Mouse (Mus musculus) erythroblast, embryonic 14.5 days (primary cell): ENCODE data around the gene Nfib. TPM values are rescaled to one million over a fixed set of nuclear protein-coding genes. Genes with fewer than 3 reads are reported as not detected.

Experiments
- H3K27me3 ChIP-seq: 2 replicates; pipeline ENCODE4 v1.6.1; 2012; ENCODE audit warnings: inconsistent platforms; ENCODE audit not compliant: control insufficient read depth
- H3K36me3 ChIP-seq: 2 replicates; pipeline ENCODE4 v1.6.1; 2012; ENCODE audit warnings: mild to moderate bottlenecking, inconsistent platforms; ENCODE audit not compliant: control insufficient read depth
- H3K4me1 ChIP-seq: 2 replicates; pipeline ENCODE4 v1.6.1; 2012; ENCODE audit warnings: inconsistent platforms; ENCODE audit not compliant: control insufficient read depth
- H3K4me3 ChIP-seq: replicated peaks from 2 replicates; pipeline ENCODE3; 2012; ENCODE audit warnings: moderate library complexity, mild to moderate bottlenecking, inconsistent platforms
- H3K9me3 ChIP-seq: 2 replicates; pipeline ENCODE4 v1.6.1; 2012; ENCODE audit warnings: low read length, inconsistent platforms, mixed read lengths; ENCODE audit not compliant: control insufficient read depth
- GATA1 ChIP-seq: IDR thresholded peaks from 2 replicates; pipeline ENCODE4 v1.6.1; 2012; ENCODE audit warnings: low read length, inconsistent platforms, mixed read lengths
- TAL1 ChIP-seq: IDR thresholded peaks from 3 replicates; pipeline ENCODE4 v1.6.1; 2012; ENCODE audit warnings: low read length, inconsistent platforms, mixed read lengths
- polyA plus RNA-seq: library from polyadenylated mRNA; stranded (reverse); fragments of >175 nt; gene quantifications from 2 replicates; pipeline ENCODE4 v1.2.3, GENCODE M21; 2012

The Nfib gene
- polyA plus RNA-seq, 1 experiment: not detected

- Histone ChIP-seq H3K36me3 (no peaks in the 10 kb centered on the region), H3K4me3 (no peak overlapping the region), H3K4me1 (no peaks in the 10 kb centered on the region), H3K27me3 (peaks cover 22% of the 10 kb centered on the region), H3K9me3 (no peaks in the 10 kb centered on the region)
- TF ChIP-seq GATA1 (no peak), TAL1 (no peak)
Observed at GRCm38 (mm10) chr4:82532443-82533191, 172.9 kb downstream of the Nfib start.

- Histone ChIP-seq H3K36me3 (no peaks in the 10 kb centered on the region), H3K27me3 (peaks cover 16% of the 10 kb centered on the region), H3K4me1 (no peaks in the 10 kb centered on the region), H3K9me3 (no peaks in the 10 kb centered on the region), H3K4me3 (no peak overlapping the region)
- TF ChIP-seq TAL1: no peak
- no peak for TF ChIP-seq GATA1
Observed at GRCm38 (mm10) chr4:82531977-82532376, 173.6 kb downstream of the Nfib start.

GRCm38 (mm10) chr4:82530875-82531353 lies 174.6 kb downstream of the Nfib start:
- no peaks in the 10 kb centered on the region for H3K9me3 ChIP-seq
- TF ChIP-seq GATA1 (no peak), TAL1 (no peak)
- H3K36me3 ChIP-seq: no peaks in the 10 kb centered on the region
- H3K27me3 ChIP-seq: peaks cover 5% of the 10 kb centered on the region
- no peaks in the 10 kb centered on the region for H3K4me1 ChIP-seq
- no peak overlapping the region for H3K4me3 ChIP-seq

DNA sequence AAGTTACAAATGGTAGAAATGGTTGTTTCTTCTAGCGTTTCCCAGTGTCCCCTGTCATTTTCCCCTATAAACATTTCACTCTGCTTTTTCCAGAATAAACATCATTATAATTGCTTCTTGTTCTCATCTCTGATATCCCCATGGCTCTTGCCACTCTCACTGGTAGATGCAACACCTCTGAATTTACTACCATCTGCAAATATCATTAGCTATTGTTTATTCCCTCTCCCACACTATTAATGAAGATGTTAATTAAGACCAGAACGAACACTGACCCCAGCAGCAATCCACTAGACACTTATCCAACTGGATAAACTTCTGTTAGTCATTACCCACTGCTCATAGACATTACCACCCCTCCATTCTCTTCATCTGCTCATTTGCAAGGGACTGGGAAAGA lies 176.6 kb downstream of the Nfib start:
- Histone ChIP-seq H3K36me3 (no peaks in the 10 kb centered on the region), H3K4me1 (no peaks in the 10 kb centered on the region), H3K9me3 (no peaks in the 10 kb centered on the region), H3K27me3 (no peaks in the 10 kb centered on the region), H3K4me3 (no peak overlapping the region)
- TF ChIP-seq TAL1 (no peak), GATA1 (no peak)

DNA sequence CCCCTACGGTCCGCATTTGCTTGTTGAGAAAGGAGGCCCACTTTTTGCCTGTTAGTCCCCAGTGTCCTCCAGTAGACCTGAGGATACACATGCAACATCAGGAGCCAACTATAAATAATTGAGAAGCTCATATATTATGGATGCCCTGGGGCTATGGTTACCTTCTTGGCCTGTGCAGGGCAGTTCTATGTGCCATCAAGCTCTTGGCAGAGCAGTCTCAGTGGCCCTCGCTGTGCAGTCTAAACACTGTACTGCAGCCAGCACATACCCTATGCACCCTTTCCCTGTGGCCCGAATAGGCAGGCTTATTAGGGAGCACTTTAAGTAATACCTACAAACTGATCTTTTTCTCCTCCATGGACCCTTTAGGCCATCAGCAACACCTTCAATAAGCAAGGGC lies 185.6 kb downstream of the Nfib start:
- Histone ChIP-seq H3K4me1 (no peaks in the 10 kb centered on the region), H3K4me3 (no peak overlapping the region), H3K27me3 (no peaks in the 10 kb centered on the region), H3K36me3 (no peaks in the 10 kb centered on the region), H3K9me3 (no peaks in the 10 kb centered on the region)
- TF ChIP-seq TAL1: no peak
- no peak for TF ChIP-seq GATA1

DNA sequence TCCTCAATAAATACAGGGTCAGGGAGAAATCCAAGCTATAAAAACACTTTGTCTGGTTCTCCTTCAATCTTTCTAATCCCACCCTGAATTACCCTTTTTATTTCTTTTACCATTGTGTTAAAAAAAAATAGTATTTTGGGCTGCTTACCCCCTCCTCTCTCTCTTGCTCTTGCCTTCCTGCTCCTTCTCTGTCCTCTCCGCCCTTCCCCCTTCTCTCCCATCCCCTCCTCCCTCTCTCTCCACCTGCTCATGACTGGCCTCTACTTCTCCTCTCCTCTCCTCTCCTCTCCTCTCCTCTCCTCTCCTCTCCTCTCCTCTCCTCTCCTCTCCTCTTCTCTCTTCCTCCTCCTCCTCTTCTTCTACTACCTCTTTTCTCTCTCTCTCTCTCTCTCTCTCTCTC lies 187.4 kb downstream of the Nfib start:
- Histone ChIP-seq H3K9me3 (peaks cover 3% of the 10 kb centered on the region), H3K36me3 (no peaks in the 10 kb centered on the region), H3K27me3 (peaks cover 11% of the 10 kb centered on the region), H3K4me3 (no peak overlapping the region), H3K4me1 (peaks cover 3% of the 10 kb centered on the region)
- TF ChIP-seq TAL1 (no peak), GATA1 (no peak)

GRCm38 (mm10) chr4:82517311-82517710 lies 188.2 kb downstream of the Nfib start:
- peaks cover 5% of the 10 kb centered on the region for H3K9me3 ChIP-seq
- no peaks in the 10 kb centered on the region for H3K36me3 ChIP-seq
- H3K4me1 ChIP-seq: peaks cover 9% of the 10 kb centered on the region
- peaks cover 19% of the 10 kb centered on the region for H3K27me3 ChIP-seq
- TF ChIP-seq TAL1 (no peak), GATA1 (no peak)
- no peak overlapping the region for H3K4me3 ChIP-seq

- Histone ChIP-seq H3K4me1 (peaks cover 11% of the 10 kb centered on the region), H3K27me3 (peaks cover 29% of the 10 kb centered on the region), H3K36me3 (no peaks in the 10 kb centered on the region), H3K9me3 (peaks cover 5% of the 10 kb centered on the region), H3K4me3 (no peak overlapping the region)
- TF ChIP-seq GATA1 (no peak), TAL1 (no peak)
Observed at GRCm38 (mm10) chr4:82516211-82516795, 189.2 kb downstream of the Nfib start.

DNA sequence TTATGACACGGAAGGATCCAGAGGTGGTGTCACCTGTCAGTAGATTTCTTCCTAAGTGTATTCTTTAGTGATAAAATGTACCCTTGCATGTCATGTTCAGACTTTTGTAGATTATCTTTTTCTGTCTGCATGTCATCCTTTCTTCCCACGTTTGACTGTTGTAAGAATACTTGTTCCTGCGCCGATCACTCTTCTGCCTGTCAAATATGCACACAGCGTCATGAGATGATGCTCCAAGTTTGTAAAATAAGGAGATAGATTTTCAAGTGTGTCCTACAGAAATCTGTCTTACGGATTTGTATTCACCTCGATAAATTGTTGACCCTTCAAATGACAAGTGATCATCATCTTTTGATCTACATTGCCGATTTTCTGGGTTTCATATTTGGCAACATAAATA lies 190.6 kb downstream of the Nfib start:
- TF ChIP-seq TAL1 (no peak), GATA1 (no peak)

GRCm38 (mm10) chr4:82514373-82514772 lies 191.2 kb downstream of the Nfib start:
- H3K4me3 ChIP-seq: no peak overlapping the region
- H3K27me3 ChIP-seq: peaks cover 48% of the 10 kb centered on the region
- H3K4me1 ChIP-seq: peaks cover 11% of the 10 kb centered on the region
- TF ChIP-seq TAL1: no peak
- TF ChIP-seq GATA1: no peak
- no peaks in the 10 kb centered on the region for H3K36me3 ChIP-seq
- H3K9me3 ChIP-seq: peaks cover 5% of the 10 kb centered on the region

More for the DNA sequence above, 190.6 kb downstream of the Nfib start:
- H3K27me3 ChIP-seq: peaks cover 43% of the 10 kb centered on the region
- peaks cover 11% of the 10 kb centered on the region for H3K4me1 ChIP-seq
- peaks cover 5% of the 10 kb centered on the region for H3K9me3 ChIP-seq
- H3K4me3 ChIP-seq: no peak overlapping the region
- no peaks in the 10 kb centered on the region for H3K36me3 ChIP-seq
